8 mouse cellular contexts compared by ENCODE assay signal in genomic region chr9:78046755-78047154, GRCm38 (mm10). TPM values are rescaled to one million over a fixed set of nuclear protein-coding genes. Genes with fewer than 3 reads are reported as not detected.
DNase-seq lines count a peak whose midpoint lies in the region; ATAC-seq and TF ChIP-seq lines count a peak whose summit lies in the region.
"Had no signal": no experiment of that assay in that cellular context is flagged by ENCODE, and none has a peak within 500 bp of the region (broad histone marks: within the 10 kb centered on the region; RNA-seq: fewer than 3 reads in every experiment).

No protein-coding gene starts in this region.

- peak; percentile 52 for TF ChIP-seq CTCF in layer of hippocampus, adult 2 months (conservative IDR thresholded peaks at IDR 0.05)
- peak; percentile 15; the same call in 1 of the 2 replicates for TF ChIP-seq CTCF in liver, embryonic 14.5 days (IDR thresholded peaks at IDR 0.05; ENCODE audit: low read depth)

- no peak for TF ChIP-seq EP300 in liver, embryonic 14.5 days (IDR thresholded peaks at IDR 0.05; ENCODE audit: low read depth)

- no peaks in the 10 kb centered on the region for H3K36me3 ChIP-seq in embryonic facial prominence, embryonic 11.5 days (replicated peaks; ENCODE audit: control insufficient read depth, insufficient read depth, low read depth, low read length)
- H3K36me3 ChIP-seq in liver, embryonic 14.5 days (replicated peaks; ENCODE audit: control insufficient read depth, insufficient read depth, low read depth) = no peaks in the 10 kb centered on the region
- H3K36me3 ChIP-seq: limb, embryonic 12.5 days had no signal

- H3K9me3 ChIP-seq in embryonic facial prominence, embryonic 11.5 days (replicated peaks; ENCODE audit: control insufficient read depth, low read length) = no peaks in the 10 kb centered on the region
- no peaks in the 10 kb centered on the region for H3K9me3 ChIP-seq in liver, embryonic 14.5 days (ENCODE audit: control insufficient read depth, low read length)
- H3K9me3 ChIP-seq: limb, embryonic 12.5 days had no signal

- H3K4me1 ChIP-seq in embryonic facial prominence, embryonic 11.5 days (ENCODE audit: control insufficient read depth, insufficient read depth, low read length) = no peaks in the 10 kb centered on the region
- H3K4me1 ChIP-seq in liver, embryonic 14.5 days (replicated peaks; ENCODE audit: control insufficient read depth in 2 of 2, insufficient read depth in 2 of 2, low read length in 1 of 2) = 0 out of 4 replicates have a peak, but pooled peaks cover 0 to 2% of the 10 kb centered on the region in 2 experiments

- WGBS in embryonic facial prominence, embryonic 11.5 days = 50% methylated on average over 20 of the region's 20 CpGs
- 30% methylated on average over 20 of the region's 20 CpGs for WGBS in liver, embryonic 14.5 days (ENCODE audit: insufficient replicate concordance)

- ATAC-seq in embryonic facial prominence, embryonic 11.5 days (replicated peaks; ENCODE audit: insufficient number of reproducible peaks, low FRiP score, low TSS enrichment, low read depth) = no peak
- ATAC-seq in liver, embryonic 14.5 days (ENCODE audit: insufficient read depth) = no peak

- H3K27ac ChIP-seq in layer of hippocampus, adult 2 months = no peak overlapping the region
- H3K27ac ChIP-seq in embryonic facial prominence, embryonic 11.5 days (replicated peaks; ENCODE audit: low read depth, low read length) = no peak overlapping the region
- H3K27ac ChIP-seq in liver, embryonic 14.5 days = no peak overlapping the region
- H3K27ac ChIP-seq: limb, embryonic 12.5 days had no signal

- DNase-seq in layer of hippocampus, adult 2 months (ENCODE audit: low spot score in 2 of 2) = no peak
- no peak for DNase-seq in layer of hippocampus, adult 18-20 months (ENCODE audit: low spot score in 2 of 2)
- peak; percentile 20 for DNase-seq in embryonic facial prominence, embryonic 11.5 days (ENCODE audit: low spot score)
- DNase-seq in liver, embryonic 14.5 days (ENCODE audit: low read depth in 3 of 3, low spot score in 3 of 3) = no peak
- peak; percentile 36 for DNase-seq in thymus, postnatal 14 days
- DNase-seq in right cerebral cortex, postnatal 36 days (ENCODE audit: low spot score in 2 of 2) = no peak
- DNase-seq in gastrocnemius, adult 18-20 months (ENCODE audit: low spot score) = no peak

- H3K4me3 ChIP-seq in layer of hippocampus, adult 2 months = peak overlapping the region; percentile 41
- H3K4me3 ChIP-seq in embryonic facial prominence, embryonic 11.5 days (ENCODE audit: low read depth, low read length) = no peak overlapping the region
- peak overlapping the region; percentile 36 to 40 for H3K4me3 ChIP-seq in liver, embryonic 14.5 days (ENCODE audit: insufficient read depth in 1 of 2, low read depth in 2 of 2, low read length in 2 of 2)
- H3K4me3 ChIP-seq: limb, embryonic 12.5 days had no signal

- H3K4me2 ChIP-seq in embryonic facial prominence, embryonic 11.5 days (ENCODE audit: low read depth, low read length) = no peak overlapping the region
- H3K4me2 ChIP-seq in liver, embryonic 14.5 days (ENCODE audit: low read depth) = peak overlapping the region; percentile 37
- H3K4me2 ChIP-seq: limb, embryonic 12.5 days had no signal

- no peaks in the 10 kb centered on the region for H3K27me3 ChIP-seq in embryonic facial prominence, embryonic 11.5 days (ENCODE audit: control insufficient read depth, insufficient read depth, low read length)
- H3K27me3 ChIP-seq in liver, embryonic 14.5 days (ENCODE audit: control insufficient read depth, insufficient read depth, low read length) = no peaks in the 10 kb centered on the region
- H3K27me3 ChIP-seq: limb, embryonic 12.5 days had no signal

- no peak overlapping the region for H3K9ac ChIP-seq in embryonic facial prominence, embryonic 11.5 days (replicated peaks; ENCODE audit: low read length)
- H3K9ac ChIP-seq in liver, embryonic 14.5 days (replicated peaks) = no peak overlapping the region
- H3K9ac ChIP-seq: limb, embryonic 12.5 days had no signal

RNA-seq across cellular contexts. Expression of gene Gcm1, which starts 5.0 kb away (rescaled TPM):
- not detected for total RNA-seq in layer of hippocampus, adult 2 months (2021)
- total RNA-seq in layer of hippocampus, adult 18-20 months (2021) = not detected
- polyA plus RNA-seq in embryonic facial prominence, embryonic 11.5 days (2014; fragmentation: Nextera tagmentation; extraction: Ambion mirVana) = not detected in 2 replicates
- not detected in 2 replicates for polyA plus RNA-seq in liver, embryonic 14.5 days (2012; rRNA removed)
- not detected in 2 replicates for polyA plus RNA-seq in liver, embryonic 14.5 days (2014; fragmentation: Nextera tagmentation; extraction: Ambion mirVana)
- total RNA-seq in gastrocnemius, adult 18-20 months (2021) = not detected
- polyA plus RNA-seq: limb, embryonic 12.5 days had no signal

Comparison
In these comparisons a context has a peak if more than half of its experiments do, and no peak if none do; other contexts are left out.
1. DNase-seq: peak in embryonic facial prominence, embryonic 11.5 days (single experiment) and thymus, postnatal 14 days (single experiment); none in layer of hippocampus, adult 2 months (0 of 2), layer of hippocampus, adult 18-20 months (0 of 2), liver, embryonic 14.5 days (0 of 3), right cerebral cortex, postnatal 36 days (0 of 2) and gastrocnemius, adult 18-20 months (single experiment).